Mouse (Mus musculus) thymus, postnatal 14 days (tissue): ENCODE data around the gene Fam111a.

Source experiments
- DNase-seq: peaks from one replicate; pipeline ENCODE4 v3.0.0; 2021

Gene Fam111a

GRCm38 (mm10) chr19:12634259-12634658, 88.7 kb downstream of the Fam111a start:
- DNase-seq = no peak

DNA sequence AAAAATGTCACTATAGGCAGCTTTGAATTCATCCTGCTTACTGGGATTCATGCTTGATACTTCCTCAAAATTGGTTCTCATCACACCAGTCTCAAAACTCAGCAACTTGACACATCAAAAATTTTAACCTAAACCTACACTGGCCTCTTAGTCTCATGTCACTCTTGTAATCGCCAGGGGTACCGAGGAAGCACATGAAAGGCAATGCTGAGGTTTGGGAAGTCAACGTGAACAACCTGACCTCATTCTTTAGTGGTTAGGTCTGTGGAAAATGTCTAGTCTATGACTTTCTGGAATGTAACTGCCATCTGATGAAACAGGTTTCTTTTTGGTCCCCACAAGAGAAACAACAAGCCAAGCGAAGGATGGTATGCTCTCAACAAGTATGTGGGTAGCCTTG, 89.4 kb downstream of the Fam111a start:
- no peak for DNase-seq

GRCm38 (mm10) chr19:12636863-12637262, 91.3 kb downstream of the Fam111a start:
- DNase-seq = no peak

GRCm38 (mm10) chr19:12638049-12638448, 92.5 kb downstream of the Fam111a start:
- DNase-seq = no peak
